Mouse (Mus musculus) brain, embryonic 14.5 days (tissue): ENCODE data around the gene Esrrb.

ENCODE experiments used
- CTCF ChIP-seq: fragments of 200-500 bp; IDR thresholded peaks from 2 replicates; pipeline ENCODE4 v1.5.1; 2012; ENCODE audit warnings: inconsistent platforms, mild to moderate bottlenecking, moderate library complexity, borderline replicate concordance; ENCODE audit not compliant: insufficient read depth, insufficient read length; ENCODE audit errors: extremely low read depth
- POLR2A ChIP-seq: fragments of 200-500 bp; IDR thresholded peaks from 2 replicates; pipeline ENCODE4 v1.6.1; 2012; ENCODE audit warnings: mild to moderate bottlenecking, inconsistent platforms, borderline replicate concordance; ENCODE audit not compliant: poor library complexity, insufficient read depth, insufficient read length, severe bottlenecking; ENCODE audit errors: extremely low read depth

- TF ChIP-seq POLR2A (no peak), CTCF (no peak)
Measured at GRCm38 (mm10) chr12:86423102-86423501, 62.2 kb downstream of the Esrrb start.
